ENCODE assay signal across 29 mouse cellular contexts in genomic region chr2:132195602-132196001, GRCm38 (mm10). TPM values are rescaled to one million over a fixed set of nuclear protein-coding genes. Genes with fewer than 3 reads are reported as not detected.
DNase-seq lines count a peak whose midpoint lies in the region; TF ChIP-seq lines count a peak whose summit lies in the region.
"Had no signal": no experiment of that assay in that cellular context is flagged by ENCODE, and none has a peak within 500 bp of the region (broad histone marks: within the 10 kb centered on the region; RNA-seq: fewer than 3 reads in every experiment).

No protein-coding gene starts in this region.

- peak overlapping the region; percentile 1 for H3K4me2 ChIP-seq in myocyte (ENCODE audit: low read depth)
- H3K4me2 ChIP-seq: embryonic facial prominence, embryonic 12.5 days; embryonic facial prominence, embryonic 15.5 days; forebrain, embryonic 12.5 days; forebrain, embryonic 15.5 days; heart, embryonic 11.5 days; heart, embryonic 15.5 days; hindbrain, embryonic 13.5 days; intestine, embryonic 15.5 days had no signal

- TF ChIP-seq POLR2A in myocyte (IDR thresholded peaks at IDR 0.05; ENCODE audit: insufficient read length, low read depth), result no peak

- no peaks in the 10 kb centered on the region for H3K27me3 ChIP-seq in myocyte (ENCODE audit: control insufficient read depth, insufficient read depth, insufficient read length)
- H3K27me3 ChIP-seq: CH12.LX; embryonic facial prominence, embryonic 12.5 days; embryonic facial prominence, embryonic 15.5 days; forebrain, embryonic 12.5 days; forebrain, embryonic 15.5 days; heart, embryonic 15.5 days; hindbrain, embryonic 13.5 days; intestine, embryonic 15.5 days; Patski had no signal

- H3K36me3 ChIP-seq in myocyte (ENCODE audit: control insufficient read depth, insufficient read depth), result no peaks in the 10 kb centered on the region
- H3K36me3 ChIP-seq: embryonic facial prominence, embryonic 12.5 days; embryonic facial prominence, embryonic 15.5 days; forebrain, embryonic 12.5 days; forebrain, embryonic 15.5 days; G1E; heart, embryonic 15.5 days; hindbrain, embryonic 10.5 days; hindbrain, embryonic 13.5 days; intestine, embryonic 15.5 days had no signal

- no peak overlapping the region for H3ac ChIP-seq in myocyte (ENCODE audit: control insufficient read depth, insufficient read length)

- peak; percentile 51 to 79 for DNase-seq in adrenal gland, adult (ENCODE audit: inconsistent age in 2 of 2, low spot score in 1 of 2)
- no peak for DNase-seq in adrenal gland, postnatal 10 days
- peak; percentile 27 for DNase-seq in gastrocnemius, adult 18-20 months (ENCODE audit: low spot score)
- DNase-seq in gastrocnemius, postnatal 36 days, result no peak
- DNase-seq in ovary, adult 18-20 months (ENCODE audit: low spot score), result peak; percentile 52
- DNase-seq in ovary, postnatal 14 days (ENCODE audit: low spot score), result no peak
- no peak for DNase-seq in lung, postnatal 4 days
- DNase-seq: adrenal gland, adult 8-10 months; cerebellum, adult 11 months; cerebellum, adult 2 months; cerebellum, adult 9-11 months; cerebellum, postnatal 25 days; gastrocnemius, postnatal 25 days; heart, postnatal 10 days; heart, postnatal 36 days; kidney, adult 11 months had no signal

- intact Hi-C loops in gastrocnemius, postnatal 36 days (cut with DNase I), result no loop called here

- H3K4me3 ChIP-seq in myocyte, result no peak overlapping the region
- H3K4me3 ChIP-seq: embryonic facial prominence, embryonic 12.5 days; embryonic facial prominence, embryonic 15.5 days; forebrain, embryonic 12.5 days; forebrain, embryonic 15.5 days; heart, embryonic 15.5 days; hindbrain, embryonic 10.5 days; hindbrain, embryonic 13.5 days; intestine, embryonic 15.5 days had no signal

- H3K79me2 ChIP-seq in myocyte (ENCODE audit: control insufficient read depth, insufficient read depth), result no peaks in the 10 kb centered on the region

TF ChIP-seq in myocyte, 11 proteins besides CTCF, POLR2A, EP300 and RAD21:
- TF ChIP-seq TCF3 (IDR thresholded peaks at IDR 0.05; ENCODE audit: insufficient read length, low read depth) (no peak), MYOD1 (IDR thresholded peaks at IDR 0.05; ENCODE audit: control insufficient read depth in 1 of 3, insufficient read length in 2 of 3, low read depth in 2 of 3) (peak in 2 of 3 experiments; percentile 38 to 54)

RNA-seq across cellular contexts. Expression of gene Slc23a2, which starts 50.7 kb away (rescaled TPM):
- total RNA-seq in adrenal gland, postnatal 10 days (2021), result 10 to 100 TPM; 36.6 to 66.0 TPM
- total RNA-seq in gastrocnemius, adult 18-20 months (2021), result 10 to 100 TPM in 1 of 2 experiments, 1 to 10 TPM in 1; 9.4 to 12.9 TPM
- total RNA-seq in gastrocnemius, postnatal 36 days (2021), result 1 to 10 TPM; 7.4 to 9.1 TPM
- polyA plus RNA-seq in myocyte (2012; fragmentation: generic; extraction: Trizol), result 14.5 TPM

RNA-seq across cellular contexts. Expression of gene Tmem230, which starts 52.0 kb away (rescaled TPM):
- total RNA-seq in adrenal gland, postnatal 10 days (2021), result 10 to 100 TPM; 29.1 to 31.3 TPM
- 10 to 100 TPM; 27.2 to 28.8 TPM for total RNA-seq in gastrocnemius, adult 18-20 months (2021)
- 10 to 100 TPM; 18.1 to 22.8 TPM for total RNA-seq in gastrocnemius, postnatal 36 days (2021)
- polyA plus RNA-seq in myocyte (2012; fragmentation: generic; extraction: Trizol), result 76.6 TPM

RNA-seq across cellular contexts. Expression of gene Pcna, which starts 57.5 kb away (rescaled TPM):
- total RNA-seq in adrenal gland, postnatal 10 days (2021), result 100 to 1,000 TPM; 105 to 109 TPM
- total RNA-seq in gastrocnemius, adult 18-20 months (2021), result 10 to 100 TPM; 18.1 to 19.8 TPM
- 10 to 100 TPM; 19.7 to 20.7 TPM for total RNA-seq in gastrocnemius, postnatal 36 days (2021)
- 65.5 TPM for polyA plus RNA-seq in myocyte (2012; fragmentation: generic; extraction: Trizol)

Comparison
In these comparisons a context has a peak if more than half of its experiments do, and no peak if none do; other contexts are left out.
1. DNase-seq: peak in adrenal gland, adult (2 of 2), gastrocnemius, adult 18-20 months (single experiment) and ovary, adult 18-20 months (single experiment); none in adrenal gland, postnatal 10 days (single experiment), gastrocnemius, postnatal 36 days (0 of 2), ovary, postnatal 14 days (single experiment) and lung, postnatal 4 days (0 of 2).
2. RNA of gene Pcna, which starts 57.5 kb away (total RNA-seq): 105 to 109 TPM in adrenal gland, postnatal 10 days; 19.7 to 20.7 TPM in gastrocnemius, postnatal 36 days and 18.1 to 19.8 TPM in gastrocnemius, adult 18-20 months; every median in the first group is over 4 times any median in the second.